In the genomic region with DNA sequence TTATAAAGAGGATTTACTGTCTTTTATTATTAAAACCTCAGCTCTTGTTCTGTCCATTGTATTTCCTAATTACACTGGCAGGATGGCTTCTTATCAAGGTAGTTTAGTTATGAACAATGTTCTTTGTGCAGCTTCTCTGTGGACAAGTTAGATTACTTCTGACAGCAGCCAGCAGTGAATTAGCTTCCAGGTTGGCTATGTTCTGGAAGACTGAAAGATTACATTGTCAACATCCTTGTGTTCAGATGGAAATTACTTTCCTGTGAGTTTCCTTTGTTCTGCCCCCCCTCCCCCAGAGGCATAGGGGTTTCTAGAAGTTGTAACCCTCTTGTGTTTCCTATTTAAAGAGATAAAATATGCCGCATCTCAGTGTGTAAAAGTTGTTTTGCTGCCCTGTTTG, we compare ENCODE assay signal across 23 mouse cellular contexts.
A peak's percentile ranks its signal among the peaks of the same experiment; 100 is the strongest.
DNase-seq lines count a peak whose midpoint lies in the region; ATAC-seq and TF ChIP-seq lines count a peak whose summit lies in the region.
"Had no signal": no experiment of that assay in that cellular context is flagged by ENCODE, and none has a peak within 500 bp of the region (broad histone marks: within the 10 kb centered on the region; RNA-seq: fewer than 3 reads in every experiment).

No protein-coding gene starts in this region.

- H3K27ac ChIP-seq in lung, embryonic 14.5 days (ENCODE audit: low read depth): no peak overlapping the region
- no peak overlapping the region for H3K27ac ChIP-seq in midbrain, embryonic 14.5 days (replicated peaks; ENCODE audit: low read depth, low read length)
- H3K27ac ChIP-seq in midbrain, embryonic 10.5 days (replicated peaks): no peak overlapping the region
- H3K27ac ChIP-seq: embryonic facial prominence, embryonic 13.5 days; forebrain, embryonic 10.5 days; forebrain, embryonic 13.5 days; gastrocnemius, adult 2 months; hindbrain, embryonic 12.5 days; hindbrain, embryonic 15.5 days had no signal

- no peak overlapping the region for H3K4me2 ChIP-seq in lung, embryonic 14.5 days
- H3K4me2 ChIP-seq in midbrain, embryonic 14.5 days (ENCODE audit: low read length): no peak overlapping the region
- H3K4me2 ChIP-seq: embryonic facial prominence, embryonic 13.5 days; forebrain, embryonic 13.5 days; heart, embryonic 11.5 days; hindbrain, embryonic 12.5 days; hindbrain, embryonic 15.5 days had no signal

- WGBS in lung, embryonic 14.5 days: 43% methylated on average over 1 of the region's 1 CpGs
- 29% methylated on average over 1 of the region's 1 CpGs for WGBS in midbrain, embryonic 14.5 days
- 55% methylated on average over 1 of the region's 1 CpGs for WGBS in midbrain, embryonic 10.5 days

- no peak for TF ChIP-seq CTCF in lung, embryonic 14.5 days (IDR thresholded peaks at IDR 0.05; ENCODE audit: low read depth)

- H3K9me3 ChIP-seq in lung, embryonic 14.5 days (ENCODE audit: low read depth, low read length): no peaks in the 10 kb centered on the region
- no peaks in the 10 kb centered on the region for H3K9me3 ChIP-seq in midbrain, embryonic 14.5 days (ENCODE audit: control insufficient read depth, low read length)
- no peaks in the 10 kb centered on the region for H3K9me3 ChIP-seq in midbrain, embryonic 10.5 days (replicated peaks)
- H3K9me3 ChIP-seq: embryonic facial prominence, embryonic 13.5 days; forebrain, embryonic 10.5 days; forebrain, embryonic 13.5 days; hindbrain, embryonic 12.5 days; hindbrain, embryonic 15.5 days had no signal

- no peaks in the 10 kb centered on the region for H3K36me3 ChIP-seq in lung, embryonic 14.5 days (ENCODE audit: insufficient read depth)
- H3K36me3 ChIP-seq in midbrain, embryonic 14.5 days (ENCODE audit: control insufficient read depth, insufficient read depth, low read length): no peaks in the 10 kb centered on the region
- no peaks in the 10 kb centered on the region for H3K36me3 ChIP-seq in midbrain, embryonic 10.5 days
- H3K36me3 ChIP-seq: embryonic facial prominence, embryonic 13.5 days; forebrain, embryonic 10.5 days; hindbrain, embryonic 12.5 days; hindbrain, embryonic 15.5 days had no signal

- peak; percentile 19 for DNase-seq in lung, embryonic 14.5 days
- no peak for DNase-seq in lung, postnatal 4 days
- peak; percentile 19 for DNase-seq in midbrain, embryonic 14.5 days
- DNase-seq in midbrain, embryonic 10.5 days (ENCODE audit: low spot score): no peak
- no peak for DNase-seq in kidney, adult 11 months
- no peak for DNase-seq in gastrocnemius, adult 18-20 months (ENCODE audit: low spot score)
- DNase-seq: adrenal gland, adult 8-10 months; adrenal gland, postnatal 25 days; cerebellum, adult 18-20 months; cerebellum, adult 9-10 months; cerebellum, postnatal 14 days; gastrocnemius, adult 2 months; gastrocnemius, postnatal 14 days had no signal

- no peaks in the 10 kb centered on the region for H3K27me3 ChIP-seq in lung, embryonic 14.5 days (ENCODE audit: insufficient read depth, low read length)
- H3K27me3 ChIP-seq in midbrain, embryonic 14.5 days (ENCODE audit: control insufficient read depth, insufficient read depth, low read length): no peaks in the 10 kb centered on the region
- no peaks in the 10 kb centered on the region for H3K27me3 ChIP-seq in midbrain, embryonic 10.5 days (ENCODE audit: low read depth, poor library complexity, severe bottlenecking)
- H3K27me3 ChIP-seq: embryonic facial prominence, embryonic 13.5 days; forebrain, embryonic 13.5 days; hindbrain, embryonic 12.5 days; hindbrain, embryonic 15.5 days had no signal

- no peak overlapping the region for H3K9ac ChIP-seq in lung, embryonic 14.5 days
- H3K9ac ChIP-seq in midbrain, embryonic 14.5 days (replicated peaks; ENCODE audit: low read length): no peak overlapping the region
- H3K9ac ChIP-seq: embryonic facial prominence, embryonic 13.5 days; forebrain, embryonic 13.5 days; hindbrain, embryonic 12.5 days; hindbrain, embryonic 15.5 days had no signal

- no peak for ATAC-seq in lung, embryonic 14.5 days (ENCODE audit: insufficient read depth)
- ATAC-seq in midbrain, embryonic 14.5 days (ENCODE audit: low FRiP score, low TSS enrichment): no peak
- 0 out of 2 replicates have a peak, but pooled peaks have one; percentile 15 for ATAC-seq in common myeloid progenitor, adult 5-6 weeks (replicated peaks; ENCODE audit: low read depth, poor library complexity, severe bottlenecking)
- ATAC-seq: activated CD4-positive, CD25-positive, alpha-beta regulatory T cell, adult 4 months; CD4-positive, CD25-positive, alpha-beta regulatory T cell, adult 4 months; forebrain, embryonic 13.5 days; forebrain, embryonic 16.5 days had no signal

- H3K4me1 ChIP-seq in lung, embryonic 14.5 days (ENCODE audit: insufficient read depth): no peaks in the 10 kb centered on the region
- H3K4me1 ChIP-seq in midbrain, embryonic 14.5 days (ENCODE audit: control insufficient read depth, insufficient read depth, low read length): 0 out of 2 replicates have a peak, but pooled peaks cover 3% of the 10 kb centered on the region
- H3K4me1 ChIP-seq in midbrain, embryonic 10.5 days: peaks cover 5% of the 10 kb centered on the region; the same call in 1 of the 2 replicates
- H3K4me1 ChIP-seq: embryonic facial prominence, embryonic 13.5 days; forebrain, embryonic 13.5 days; hindbrain, embryonic 12.5 days; hindbrain, embryonic 15.5 days had no signal

- H3K4me3 ChIP-seq in lung, embryonic 14.5 days (ENCODE audit: low read depth, low read length): no peak overlapping the region
- no peak overlapping the region for H3K4me3 ChIP-seq in midbrain, embryonic 14.5 days (replicated peaks; ENCODE audit: low read depth, low read length)
- no peak overlapping the region for H3K4me3 ChIP-seq in midbrain, embryonic 10.5 days
- H3K4me3 ChIP-seq: embryonic facial prominence, embryonic 13.5 days; forebrain, embryonic 10.5 days; forebrain, embryonic 13.5 days; gastrocnemius, adult 2 months; hindbrain, embryonic 12.5 days; hindbrain, embryonic 15.5 days had no signal

Comparison
In these comparisons a context has a peak if more than half of its experiments do, and no peak if none do; other contexts are left out.
1. DNase-seq: peak in lung, embryonic 14.5 days (single experiment) and midbrain, embryonic 14.5 days (single experiment); none in lung, postnatal 4 days (0 of 2), midbrain, embryonic 10.5 days (single experiment), kidney, adult 11 months (single experiment) and gastrocnemius, adult 18-20 months (single experiment).